Mouse (Mus musculus) gastrocnemius, postnatal 14 days (tissue): ENCODE measurements around the gene Ulk4. TPM values are rescaled to one million over a fixed set of nuclear protein-coding genes. Genes with fewer than 3 reads are reported as not detected.

ENCODE experiments used
- DNase-seq: peaks from one replicate; pipeline ENCODE4 v3.0.0; 2021; ENCODE audit warnings: mixed read lengths
- intact Hi-C: fragments of 180-260 bp; cut with DNase I; formaldehyde crosslinking; loops from one replicate; pipeline ENCODE4 v1.15.1; 2025; ENCODE audit warnings: low total_unique reads
- total RNA-seq, 2 experiments: library from RNA; stranded (reverse); gene quantifications; 2 replicates each; pipeline ENCODE4 v1.2.3; 2021

Gene Ulk4
- total RNA-seq, 2 experiments from 2014 or later = 0.31 to 0.41 TPM

DNA sequence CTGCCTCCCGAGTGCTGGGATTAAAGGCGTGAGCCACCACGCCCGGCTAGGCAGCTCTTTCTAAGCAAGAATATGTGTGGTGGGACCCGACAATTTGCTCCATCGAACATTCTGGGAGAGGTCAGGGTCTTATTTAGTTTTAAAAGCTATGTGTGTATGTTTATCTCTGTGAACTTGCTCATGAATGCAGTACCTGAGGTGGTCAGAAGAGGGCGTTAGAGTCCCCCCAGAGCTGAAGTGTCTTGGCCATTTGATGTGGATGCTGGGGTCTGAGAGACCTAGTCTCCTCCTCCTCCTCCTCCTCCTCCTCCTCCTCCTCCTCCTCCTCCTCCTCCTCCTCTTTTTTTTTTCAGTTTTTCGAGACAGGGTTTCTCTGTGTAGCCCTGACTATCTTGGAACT, 25.5 kb upstream of the Ulk4 start:
- DNase-seq = no peak
- intact Hi-C loops = loop anchor here (5.0 kb wide), 1 partner anchor 55 kb away; no protein-coding TSS in a partner anchor

DNA sequence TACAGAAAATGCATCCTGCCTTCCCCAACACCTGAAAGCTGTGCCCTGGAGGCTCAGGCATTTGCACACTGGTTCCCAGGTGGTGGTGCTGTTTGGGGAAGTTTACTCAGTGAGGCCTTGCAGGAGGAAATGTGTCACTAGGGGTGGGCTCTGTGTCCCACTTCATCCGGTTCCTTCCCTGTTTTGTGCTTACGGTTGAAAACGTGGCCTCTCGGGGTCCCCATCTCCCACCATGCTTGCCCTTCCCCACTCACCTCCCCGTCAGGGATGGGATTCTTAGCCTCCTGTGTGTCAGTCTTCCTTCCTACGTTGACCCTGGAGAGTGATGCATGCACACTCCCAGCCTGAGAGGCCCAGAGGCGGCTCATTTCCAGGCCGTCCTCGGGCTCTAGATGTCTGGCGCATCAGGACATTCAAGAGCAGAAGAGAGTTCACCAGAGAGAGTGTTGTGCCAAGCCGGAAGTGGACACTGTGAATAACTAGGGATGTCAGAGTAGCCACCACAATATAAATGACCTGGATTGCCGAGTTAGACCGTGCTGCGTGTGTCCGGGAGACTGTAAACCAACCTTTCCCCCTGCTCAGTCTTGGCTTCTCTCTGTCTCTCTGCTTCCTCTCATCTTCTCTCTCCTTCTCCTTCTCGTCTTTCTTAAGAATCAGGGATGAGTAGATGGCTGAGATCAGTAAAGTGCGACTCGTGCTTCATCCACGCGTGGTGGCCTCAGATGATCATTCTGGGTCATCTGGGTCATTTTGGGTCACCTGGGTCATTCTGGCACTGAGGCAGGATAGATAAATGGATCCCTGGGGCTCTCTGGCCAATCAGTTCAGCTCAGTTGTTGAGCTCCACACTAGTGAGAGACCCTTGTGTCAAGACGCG, 24.3 kb upstream of the Ulk4 start:
- peak; percentile 30 for DNase-seq
- intact Hi-C loops = loop anchor here (5.0 kb wide), 1 partner anchor 56 kb away; no protein-coding TSS in a partner anchor

DNA sequence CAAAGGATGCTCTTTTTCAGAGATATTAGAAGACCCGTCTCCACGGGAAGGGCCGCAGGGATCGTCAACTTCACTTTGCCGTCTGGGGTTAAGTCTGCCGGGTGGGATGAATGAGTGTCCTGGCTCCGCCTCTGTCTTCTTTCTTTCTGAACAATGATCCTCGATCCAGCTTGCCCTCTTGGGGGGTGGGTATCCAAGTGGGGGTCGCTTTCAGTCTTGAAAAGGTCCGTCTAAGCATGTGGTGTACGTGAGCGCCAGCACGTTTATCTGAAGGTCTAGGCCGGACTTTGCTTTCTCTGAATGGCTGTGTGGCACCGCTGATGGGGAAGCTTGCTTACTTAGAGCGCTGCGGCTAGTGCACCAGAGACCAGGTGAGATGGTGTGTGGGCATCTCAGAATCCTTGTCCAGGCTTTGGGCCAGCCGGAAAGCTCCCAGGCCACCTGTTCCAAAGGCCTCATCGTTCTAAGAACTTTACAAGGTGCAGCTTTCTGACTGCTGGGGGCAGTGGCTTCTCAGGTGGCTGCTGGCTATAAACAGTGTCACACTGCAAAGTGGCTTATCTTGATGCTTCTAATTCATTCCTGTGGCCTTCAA, 23.1 kb upstream of the Ulk4 start:
- DNase-seq = no peak
- intact Hi-C loops = loop anchor here (5.0 kb wide), 1 partner anchor 57 kb away; no protein-coding TSS in a partner anchor

DNA sequence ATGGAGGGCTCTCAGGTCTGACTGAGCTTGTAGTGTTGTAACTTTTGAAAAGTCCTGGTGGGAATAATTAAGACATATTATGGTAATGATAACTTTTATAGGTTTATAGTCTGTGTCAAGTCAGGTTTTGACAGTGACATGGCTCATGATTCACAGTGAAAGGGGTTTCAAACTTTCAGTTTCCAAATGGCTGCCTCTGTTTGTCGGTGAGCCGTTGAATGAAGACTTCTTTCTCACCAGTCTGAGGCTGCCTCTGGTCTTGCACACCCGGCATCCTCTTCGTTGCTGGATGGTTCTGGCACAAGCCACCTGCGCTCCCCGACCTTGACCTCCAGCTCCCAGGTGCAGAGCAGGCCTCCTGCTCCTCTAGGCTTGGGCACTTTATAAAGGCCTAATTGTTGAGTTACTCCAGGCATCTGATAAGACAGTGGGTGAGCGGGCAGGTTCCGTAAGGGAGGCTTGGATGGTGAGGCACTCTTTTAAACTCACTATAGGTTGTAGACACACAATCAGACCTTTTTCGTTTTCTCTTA, 22.3 kb upstream of the Ulk4 start:
- no peak for DNase-seq
- intact Hi-C loops = no loop called here

DNA sequence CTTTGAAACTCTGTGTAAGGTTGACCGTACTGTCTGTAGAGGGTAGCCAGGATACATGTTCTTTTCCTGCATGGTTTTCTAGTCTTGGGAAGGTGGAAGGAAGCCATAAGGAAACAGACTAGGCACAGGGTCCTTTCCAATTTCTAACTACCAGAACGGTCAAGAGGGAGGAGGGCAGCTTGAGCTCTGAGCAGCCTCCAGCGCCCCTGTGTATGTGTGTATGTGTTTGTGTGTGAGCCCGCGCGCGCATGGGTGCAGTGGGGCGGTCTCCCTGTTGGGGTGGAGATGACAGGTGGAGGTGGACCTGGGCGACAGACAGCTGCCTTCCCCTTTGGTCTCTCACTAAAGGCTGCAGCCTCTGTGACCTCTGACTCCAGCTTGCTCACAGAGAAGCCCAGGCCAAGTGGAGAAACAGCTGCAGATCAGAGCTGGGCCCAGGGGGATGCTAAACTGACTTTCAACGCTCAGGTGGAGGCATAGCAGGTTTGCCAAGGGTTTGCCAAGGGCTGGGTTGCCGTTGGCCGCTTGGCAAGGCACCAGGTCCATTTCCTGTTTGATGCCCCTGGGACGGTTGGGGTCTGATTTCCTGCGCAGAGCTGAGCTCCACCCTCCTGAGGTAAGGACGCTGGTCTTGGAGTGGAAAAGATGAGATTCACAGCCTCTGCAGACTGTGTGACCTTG, 21.6 kb upstream of the Ulk4 start:
- intact Hi-C loops = no loop called here
- DNase-seq = peak; percentile 63

DNA sequence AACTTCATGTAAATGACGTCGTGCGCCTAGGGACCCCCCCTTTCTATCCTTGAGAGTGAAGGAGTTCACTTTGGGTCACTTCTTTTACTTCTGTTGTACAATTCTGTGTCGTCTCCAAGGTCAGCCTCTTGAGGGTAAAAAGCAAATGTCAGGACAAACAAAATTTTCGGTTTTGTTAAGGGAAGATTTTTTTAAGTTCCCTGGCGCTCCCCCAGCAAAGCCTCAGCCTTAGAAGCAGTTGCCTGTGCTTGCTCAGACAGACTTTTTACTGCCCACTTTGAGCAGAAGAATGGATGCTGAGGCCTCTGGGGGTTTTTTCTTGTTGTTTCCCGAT, 21.0 kb upstream of the Ulk4 start:
- no peak for DNase-seq
- intact Hi-C loops = no loop called here

DNA sequence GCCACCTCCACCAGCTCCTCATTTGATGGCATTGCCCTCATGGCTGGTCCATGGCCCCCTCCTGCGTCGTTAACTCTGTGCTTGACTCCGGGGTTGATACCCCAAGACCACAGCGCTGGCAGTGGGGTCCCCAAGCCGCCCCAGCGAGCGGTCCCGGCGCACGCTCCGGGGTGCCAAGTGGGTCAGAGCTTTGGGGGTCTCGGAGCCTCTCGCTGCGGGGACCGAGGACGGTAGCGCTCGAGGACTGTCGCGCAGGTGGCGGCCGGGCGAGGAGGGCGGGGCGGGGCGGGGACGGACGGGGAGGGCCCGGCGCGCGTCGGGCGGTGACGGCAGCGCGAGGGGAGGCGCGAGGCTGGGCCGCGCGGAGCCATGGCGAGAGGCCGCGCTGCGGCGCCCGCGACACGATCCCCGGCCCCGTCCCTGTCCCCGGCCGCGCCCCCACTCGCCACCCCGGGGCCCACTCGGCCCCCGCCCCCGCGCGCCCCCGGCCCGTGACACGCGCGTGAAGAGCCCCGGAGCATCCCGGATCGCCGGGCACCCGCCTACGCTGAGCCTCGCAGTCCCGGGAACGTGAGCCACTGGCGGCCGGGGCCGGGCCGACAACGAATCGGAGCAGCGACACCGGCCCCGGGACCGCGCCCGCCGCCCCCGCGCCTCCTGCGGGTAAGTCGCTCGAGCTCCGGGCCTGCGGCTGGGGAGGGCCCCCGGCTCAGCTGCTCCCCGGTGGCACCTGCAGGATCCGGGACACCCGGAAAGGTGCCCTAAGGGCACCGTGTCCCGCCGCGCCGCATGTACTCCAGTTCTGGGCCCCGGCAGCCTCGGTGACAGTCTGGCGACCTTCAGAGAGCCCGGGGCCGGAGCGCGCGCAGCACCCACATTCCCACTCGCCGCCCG, 20.4 kb upstream of the Ulk4 start, which contains the start of gene Trak1:
Gene Trak1, plus strand, starts transcription at position 332 of the 894 bp plus-strand sequence.
- DNase-seq = peak; percentile 73
- intact Hi-C loops = no loop called here

DNA sequence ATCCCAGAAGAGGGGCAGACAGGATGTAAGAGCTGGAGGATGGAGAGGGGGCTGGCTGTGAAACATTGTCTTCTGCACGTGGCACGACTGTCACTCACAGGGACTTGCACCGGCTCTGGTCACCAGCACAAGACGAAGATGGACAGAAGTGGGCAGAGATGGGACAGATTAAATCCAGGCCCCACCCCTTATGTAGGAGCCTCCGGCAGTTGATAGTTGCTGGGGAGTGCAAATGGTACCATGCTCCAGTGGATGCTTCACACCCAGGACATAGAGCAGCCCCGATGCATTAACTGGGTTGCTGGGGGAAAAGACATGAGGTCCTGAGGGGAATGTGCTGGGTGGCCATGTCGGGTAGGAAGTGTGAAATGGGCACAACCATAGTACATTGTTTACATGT, 18.2 kb upstream of the Ulk4 start:
- intact Hi-C loops = no loop called here
- no peak for DNase-seq

DNA sequence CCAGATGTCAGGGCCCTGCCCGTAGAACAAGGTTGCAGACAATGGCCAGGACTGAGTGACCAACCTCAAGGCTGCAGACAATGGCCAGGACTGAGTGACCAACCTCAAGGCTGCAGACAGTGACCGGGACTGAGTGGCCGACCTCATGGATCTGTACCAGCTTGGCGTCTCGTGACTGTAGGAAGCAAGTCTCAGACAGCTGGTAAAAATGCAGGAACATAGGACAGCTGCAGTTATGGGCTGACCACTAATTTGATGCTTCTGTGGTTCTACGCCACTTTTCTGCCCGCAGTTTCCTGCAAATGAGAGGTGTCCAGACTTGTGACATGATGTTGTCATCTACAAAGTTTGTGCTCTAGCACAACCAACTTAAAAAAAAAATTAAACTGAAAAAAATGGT, 16.2 kb upstream of the Ulk4 start:
- DNase-seq = no peak
- intact Hi-C loops = no loop called here

DNA sequence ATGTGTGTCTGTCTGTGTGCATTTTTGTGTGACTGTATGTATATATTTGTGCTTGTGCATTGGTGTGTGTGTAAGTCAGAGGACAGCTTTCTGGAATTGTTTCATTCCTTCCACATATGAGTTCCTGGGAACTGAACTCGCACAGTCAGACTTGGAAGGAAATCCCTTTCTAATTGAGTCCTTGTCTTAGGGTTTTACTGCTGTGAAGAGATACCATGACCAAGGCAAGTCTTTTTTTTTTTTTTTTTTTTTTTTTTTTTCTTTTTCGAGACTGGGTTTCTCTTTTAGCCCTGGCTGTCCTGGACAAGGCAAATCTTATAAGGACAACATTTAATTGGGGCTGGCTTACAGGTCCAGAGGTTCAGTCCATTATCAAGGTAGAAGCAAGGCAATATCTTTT, 14.3 kb upstream of the Ulk4 start:
- no peak for DNase-seq
- intact Hi-C loops = no loop called here

DNA sequence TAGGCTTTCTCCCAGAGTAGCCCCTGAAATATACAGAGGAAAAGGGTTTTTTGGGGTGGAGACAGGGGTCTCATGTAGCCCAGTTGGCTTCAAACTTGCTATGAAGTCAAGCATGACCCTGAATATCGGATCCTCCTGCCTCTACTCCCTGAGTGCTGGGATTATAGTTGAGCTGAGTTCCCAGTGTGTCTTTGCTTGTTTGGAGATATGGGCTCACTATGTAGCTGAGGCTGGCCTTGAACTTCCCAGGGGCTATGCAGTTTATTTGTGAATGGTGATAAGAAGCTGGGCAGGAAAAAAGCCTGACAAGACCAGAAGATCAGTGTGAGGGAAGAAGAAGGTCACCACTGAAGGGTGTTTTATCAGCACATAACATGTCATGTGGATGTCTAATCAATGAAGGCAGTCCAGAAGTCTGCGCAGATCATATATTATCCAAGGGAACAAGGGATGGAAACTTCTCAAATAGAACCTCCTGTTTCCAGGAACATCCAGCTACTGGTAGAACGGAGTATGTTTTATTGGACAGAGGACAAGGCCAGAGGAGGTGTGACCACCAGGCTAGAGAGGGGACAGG, 9.4 kb upstream of the Ulk4 start:
- intact Hi-C loops = no loop called here
- no peak for DNase-seq

DNA sequence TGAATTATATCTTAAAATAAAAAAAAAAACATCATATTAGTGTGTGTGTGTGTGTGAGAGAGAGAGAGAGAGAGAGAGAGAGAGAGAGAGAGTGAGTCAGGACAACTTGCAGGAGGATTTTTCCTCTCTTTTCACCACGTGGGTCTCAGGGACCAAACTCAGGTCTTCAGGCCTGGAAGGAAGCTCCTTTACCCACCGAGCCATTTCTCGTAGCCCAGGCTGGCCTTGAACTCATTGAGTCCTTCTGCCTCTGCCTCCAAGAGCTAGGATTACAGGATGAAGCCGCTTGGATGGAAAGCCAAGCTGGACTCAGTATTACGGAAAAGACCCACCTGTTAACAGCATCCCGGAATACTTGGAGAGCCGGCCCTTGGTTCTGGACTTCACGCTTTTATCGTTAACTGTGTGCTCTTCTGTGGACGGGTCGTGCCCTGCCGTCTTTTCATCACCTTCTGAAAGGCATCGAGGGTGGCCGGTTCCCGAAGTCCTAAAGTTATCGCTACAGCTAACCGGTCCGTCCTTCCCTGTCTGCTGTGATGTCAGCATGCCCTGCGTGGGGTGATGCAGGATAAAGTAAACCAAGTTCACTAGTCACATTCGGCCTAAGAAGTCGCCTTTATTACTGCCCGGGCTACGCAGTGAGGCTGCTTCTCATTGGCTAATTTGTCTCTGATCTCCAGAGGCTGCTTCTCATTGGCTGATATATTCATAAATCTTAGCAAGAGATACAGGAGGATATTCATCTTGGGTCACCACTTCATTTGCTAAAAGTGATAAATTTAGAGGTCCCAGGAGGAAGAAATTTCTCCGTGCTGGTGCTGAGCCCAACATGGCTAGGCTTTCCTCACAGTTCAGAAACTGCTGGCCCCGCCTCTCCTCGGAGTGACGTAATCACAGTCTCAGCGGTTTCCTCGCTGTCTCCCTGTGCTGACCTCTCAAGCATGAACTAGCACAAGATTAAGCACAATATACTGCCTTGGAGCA, 8.6 kb upstream of the Ulk4 start:
- intact Hi-C loops = no loop called here
- DNase-seq = peak; percentile 76

DNA sequence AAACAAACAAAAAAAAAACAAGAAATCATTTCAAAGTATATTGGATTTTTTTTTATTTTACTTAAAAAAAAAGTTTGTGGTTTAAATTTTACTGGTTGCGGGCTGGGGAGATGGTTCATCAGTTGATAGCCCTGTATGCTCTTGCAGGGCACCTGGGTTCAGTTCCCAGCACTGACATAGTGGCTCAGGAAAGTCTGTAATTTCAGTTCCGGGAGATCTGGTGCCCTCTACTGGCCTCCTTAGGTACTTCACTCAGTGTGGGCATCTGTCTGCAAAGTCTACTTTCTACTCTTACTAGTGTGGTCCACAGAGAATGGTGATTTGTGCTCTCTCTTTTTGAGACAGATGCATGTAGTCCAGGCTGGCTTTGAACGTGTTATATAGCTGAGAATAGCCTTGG, 7.4 kb upstream of the Ulk4 start:
- intact Hi-C loops = loop anchor here (5.0 kb wide), 1 partner anchor 88 kb away; no protein-coding TSS in a partner anchor
- no peak for DNase-seq

DNA sequence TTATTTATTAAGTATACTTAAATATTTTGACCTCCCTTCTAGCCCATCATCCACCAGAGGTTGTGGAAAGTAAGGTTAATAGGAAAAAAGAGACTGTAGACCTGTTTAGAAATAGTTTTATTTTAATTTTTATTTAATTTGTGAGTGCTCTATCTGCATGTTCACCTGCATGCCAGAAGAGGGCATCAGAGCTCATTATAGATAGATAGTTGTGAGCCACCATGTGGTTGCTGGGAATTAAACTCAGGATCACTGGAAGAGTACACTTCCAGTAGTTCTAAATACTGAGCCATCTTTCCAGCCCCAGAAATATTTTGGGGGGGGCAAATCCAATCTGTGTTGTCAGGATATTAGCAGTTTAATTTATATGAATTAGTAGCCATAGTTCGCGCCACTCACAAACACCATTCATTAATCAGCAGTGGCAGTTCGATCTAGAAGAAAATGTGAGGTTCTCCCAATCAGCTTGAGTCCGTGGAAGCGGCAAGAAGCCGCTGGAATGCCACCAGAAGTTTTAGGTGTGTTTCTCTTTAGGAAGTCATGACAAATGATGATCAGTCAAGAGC, 6.7 kb upstream of the Ulk4 start:
- intact Hi-C loops = loop anchor here (5.0 kb wide), 1 partner anchor 89 kb away; no protein-coding TSS in a partner anchor
- no peak for DNase-seq

DNA sequence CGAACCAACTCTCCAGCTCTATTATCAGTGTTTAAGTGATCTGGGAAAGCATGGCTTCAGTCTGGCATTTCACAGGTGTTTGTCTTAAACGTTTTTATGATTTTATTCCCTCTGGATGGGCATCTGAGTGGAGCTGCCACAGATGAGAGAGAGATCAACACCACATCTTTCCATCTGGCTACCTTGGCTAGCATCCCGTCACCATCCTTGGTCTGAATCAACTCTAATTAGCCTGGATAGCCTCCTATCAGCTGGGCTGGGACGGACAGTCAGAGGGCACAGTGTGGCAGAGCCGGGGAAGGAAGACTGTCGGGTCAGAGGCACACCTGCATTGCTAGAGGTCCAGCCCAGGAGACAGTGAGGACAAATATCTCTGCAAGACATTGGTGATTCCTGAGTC, 4.9 kb upstream of the Ulk4 start:
- intact Hi-C loops = loop anchor here (5.0 kb wide), 1 partner anchor 90 kb away; no protein-coding TSS in a partner anchor

DNA sequence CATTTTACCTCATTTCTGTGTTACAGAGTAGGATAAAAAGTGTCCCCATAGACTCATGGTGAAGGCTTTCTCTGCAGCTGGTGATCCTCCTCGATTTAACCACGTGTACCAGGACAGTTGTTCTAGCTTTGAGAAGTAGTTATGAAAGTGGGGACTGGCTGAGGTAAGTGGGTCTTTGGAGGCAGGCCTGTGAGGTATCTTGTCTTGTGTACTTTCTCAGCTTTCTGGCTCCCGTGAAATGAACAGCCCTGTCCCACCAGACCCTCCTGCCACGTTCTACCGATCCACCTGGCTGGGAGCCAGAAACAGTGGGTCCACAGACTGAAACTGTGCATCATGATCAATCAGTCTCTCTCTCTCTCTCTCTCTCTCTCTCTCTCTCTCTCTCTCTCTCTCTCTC, 2.2 kb upstream of the Ulk4 start:
- intact Hi-C loops = no loop called here

More for the DNA sequence above, 4.9 kb upstream of the Ulk4 start:
- no peak for DNase-seq

DNA sequence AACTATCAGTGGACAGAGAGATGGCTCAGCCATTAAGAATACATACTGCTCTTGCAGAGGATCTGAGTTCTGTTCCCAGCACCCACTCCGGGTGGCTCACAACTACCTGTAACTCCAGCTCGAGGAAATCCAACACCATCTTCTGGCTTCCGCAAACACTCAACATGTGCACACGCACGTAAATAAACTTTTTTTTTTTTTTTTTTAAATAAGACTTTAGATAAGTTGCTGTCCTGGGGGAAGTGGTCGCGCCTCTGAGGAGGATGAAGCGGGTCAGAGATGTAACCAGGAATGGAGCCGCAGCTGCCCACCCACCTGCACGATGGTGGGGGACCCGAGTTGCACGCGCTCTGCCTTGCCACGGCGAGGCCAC, 266 bp downstream of the Ulk4 start:
- intact Hi-C loops = no loop called here
- DNase-seq = no peak

More for the DNA sequence above, 2.2 kb upstream of the Ulk4 start:
- DNase-seq = no peak
